Mouse (Mus musculus): Measurements from ENCODE around the gene Coq7.

GRCm38 (mm10) chr7:118517819-118518218 is 15.3 kb downstream of the Coq7 start:
- no peak for TF ChIP-seq CTCF (IDR thresholded peaks at IDR 0.05; ENCODE audit: low read depth, low read length)
- TF ChIP-seq GATA1 (IDR thresholded peaks at IDR 0.05; ENCODE audit: borderline replicate concordance, low read length), result no peak
- TF ChIP-seq GATA2 (IDR thresholded peaks at IDR 0.05; ENCODE audit: borderline replicate concordance, low read depth, low read length), result no peak

All from G1E (cell line).